8 mouse cellular contexts compared by ENCODE assay signal in genomic region chr16:72737154-72737553, GRCm38 (mm10).
A peak's percentile ranks its signal among the peaks of the same experiment; 100 is the strongest.
DNase-seq lines count a peak whose midpoint lies in the region; ATAC-seq and TF ChIP-seq lines count a peak whose summit lies in the region.
"Had no signal": no experiment of that assay in that cellular context is flagged by ENCODE, and none has a peak within 500 bp of the region (broad histone marks: within the 10 kb centered on the region; RNA-seq: fewer than 3 reads in every experiment).

No protein-coding gene starts in this region.

- no peaks in the 10 kb centered on the region for H3K27me3 ChIP-seq in lung, postnatal 0 days (replicated peaks; ENCODE audit: insufficient read depth, low read length)
- H3K27me3 ChIP-seq: liver, embryonic 13.5 days had no signal

- no peak overlapping the region for H3K4me3 ChIP-seq in lung, postnatal 0 days (ENCODE audit: low read depth, low read length)
- H3K4me3 ChIP-seq: liver, embryonic 13.5 days had no signal

- H3K27ac ChIP-seq in lung, postnatal 0 days (ENCODE audit: low read length) = no peak overlapping the region
- H3K27ac ChIP-seq: liver, embryonic 13.5 days had no signal

- no peaks in the 10 kb centered on the region for H3K9me3 ChIP-seq in lung, postnatal 0 days (ENCODE audit: low read length)

- H3K4me2 ChIP-seq in lung, postnatal 0 days (replicated peaks; ENCODE audit: low read depth, low read length) = no peak overlapping the region
- H3K4me2 ChIP-seq: liver, embryonic 13.5 days had no signal

- H3K9ac ChIP-seq in lung, postnatal 0 days (replicated peaks; ENCODE audit: low read depth) = no peak overlapping the region
- H3K9ac ChIP-seq: liver, embryonic 13.5 days had no signal

- WGBS in lung, postnatal 0 days = 31% methylated on average over 4 of the region's 4 CpGs

- TF ChIP-seq EP300 in lung, postnatal 0 days (IDR thresholded peaks at IDR 0.05) = no peak

- ATAC-seq in lung, postnatal 0 days = no peak
- no peak for ATAC-seq in megakaryocyte-erythroid progenitor cell, adult 5-6 weeks (replicated peaks; ENCODE audit: low FRiP score, low TSS enrichment, poor library complexity, severe bottlenecking)

- H3K36me3 ChIP-seq in lung, postnatal 0 days (ENCODE audit: insufficient read depth, low read length) = no peaks in the 10 kb centered on the region
- H3K36me3 ChIP-seq: liver, embryonic 13.5 days had no signal

- H3K4me1 ChIP-seq in lung, postnatal 0 days (ENCODE audit: insufficient read depth, low read depth, low read length) = no peaks in the 10 kb centered on the region

- peak; percentile 24 for DNase-seq in lung, postnatal 0 days (ENCODE audit: low spot score)
- DNase-seq in lung, postnatal 25 days (ENCODE audit: low spot score) = no peak
- DNase-seq in cerebellum, postnatal 10 days = peak; percentile 59 to 74
- peak; percentile 14 for DNase-seq in heart, adult 8-10 months (ENCODE audit: low spot score)
- peak; percentile 72 to 74 for DNase-seq in kidney, postnatal 4 days
- no peak for DNase-seq in T-cell, adult 2 months (ENCODE audit: low spot score)
- DNase-seq: liver, embryonic 13.5 days had no signal

- no peak for TF ChIP-seq CTCF in lung, postnatal 0 days (IDR thresholded peaks at IDR 0.05)

Comparison
In these comparisons a context has a peak if more than half of its experiments do, and no peak if none do; other contexts are left out.
1. DNase-seq: peak in lung, postnatal 0 days (single experiment), cerebellum, postnatal 10 days (2 of 2), heart, adult 8-10 months (single experiment) and kidney, postnatal 4 days (2 of 2); none in lung, postnatal 25 days (single experiment) and T-cell, adult 2 months (single experiment).